Mouse (Mus musculus): Measurements from ENCODE around the gene Zfp3. TPM values are rescaled to one million over a fixed set of nuclear protein-coding genes. Genes with fewer than 3 reads are reported as not detected.

The Zfp3 gene
- total and polyA plus RNA-seq, 3 experiments, result 2.8 to 12.8 (median 5.6) TPM

DNA sequence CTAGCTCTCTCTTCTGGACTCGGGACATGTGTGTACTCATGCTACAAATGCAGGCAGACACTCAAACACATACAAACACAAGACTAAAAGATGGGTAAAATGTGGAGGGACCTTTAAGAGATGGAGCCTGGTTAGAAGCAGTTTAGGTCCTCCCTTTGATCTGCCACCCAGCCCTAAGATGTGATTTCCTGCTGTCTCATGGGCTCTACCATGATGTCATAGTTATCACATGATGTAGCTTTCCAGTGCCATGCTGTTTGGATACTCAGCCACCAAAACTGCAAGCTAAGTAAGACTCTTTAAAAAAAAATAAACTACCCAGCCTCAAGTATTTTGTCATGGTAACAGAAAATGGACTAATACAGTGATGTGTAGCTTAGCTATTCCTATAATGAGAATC lies 28.4 kb downstream of the Zfp3 start:
- no peak for DNase-seq (ENCODE audit: low spot score)
- ATAC-seq (ENCODE audit: extremely low read depth, insufficient number of reproducible peaks, low FRiP score, poor library complexity, severe bottlenecking), result no peak
- H3K9me3 ChIP-seq (replicated peaks), result no peaks in the 10 kb centered on the region
- no peaks in the 10 kb centered on the region for H3K36me3 ChIP-seq (replicated peaks)
- H3K27me3 ChIP-seq (ENCODE audit: insufficient read depth, low read length), result peaks cover 33% of the 10 kb centered on the region
- no peak for TF ChIP-seq CTCF (IDR thresholded peaks at IDR 0.05; ENCODE audit: low read depth, low read length)
- TF ChIP-seq TAL1 (conservative IDR thresholded peaks at IDR 0.05; ENCODE audit: low read depth, low read length), result no peak
- TF ChIP-seq POLR2AphosphoS5 (IDR thresholded peaks at IDR 0.05; ENCODE audit: insufficient replicate concordance, low read depth, low read length), result no peak
- TF ChIP-seq GATA1 (IDR thresholded peaks at IDR 0.05; ENCODE audit: borderline replicate concordance, low read length), result no peak
- TF ChIP-seq GATA2 (IDR thresholded peaks at IDR 0.05; ENCODE audit: borderline replicate concordance, low read depth, low read length), result no peak
- H3K4me3 ChIP-seq (ENCODE audit: low read depth, low read length), result no peak overlapping the region
- no peaks in the 10 kb centered on the region for H3K4me1 ChIP-seq (ENCODE audit: insufficient read depth, low read depth, low read length)

GRCm38 (mm10) chr11:70802208-70802864 lies 38.3 kb downstream of the Zfp3 start:
- Histone ChIP-seq H3K27me3 (ENCODE audit: insufficient read depth, low read length) (peaks cover 46% of the 10 kb centered on the region), H3K4me3 (ENCODE audit: low read depth, low read length) (no peak overlapping the region), H3K4me1 (ENCODE audit: insufficient read depth, low read depth, low read length) (0 out of 2 replicates have a peak, but pooled peaks cover 2% of the 10 kb centered on the region), H3K36me3 (replicated peaks) (no peaks in the 10 kb centered on the region), H3K9me3 (replicated peaks) (no peaks in the 10 kb centered on the region)
- DNase-seq (ENCODE audit: low spot score) (no peak), ATAC-seq (ENCODE audit: extremely low read depth, insufficient number of reproducible peaks, low FRiP score, poor library complexity, severe bottlenecking) (no peak)
- TF ChIP-seq GATA1 (IDR thresholded peaks at IDR 0.05; ENCODE audit: borderline replicate concordance, low read length), result no peak
- TF ChIP-seq POLR2AphosphoS5 (IDR thresholded peaks at IDR 0.05; ENCODE audit: insufficient replicate concordance, low read depth, low read length), result no peak
- no peak for TF ChIP-seq TAL1 (conservative IDR thresholded peaks at IDR 0.05; ENCODE audit: low read depth, low read length)
- no peak for TF ChIP-seq GATA2 (IDR thresholded peaks at IDR 0.05; ENCODE audit: borderline replicate concordance, low read depth, low read length)
- TF ChIP-seq CTCF (IDR thresholded peaks at IDR 0.05; ENCODE audit: low read depth, low read length), result no peak

GRCm38 (mm10) chr11:70802865-70803261 lies 38.9 kb downstream of the Zfp3 start:
- DNase-seq (ENCODE audit: low spot score) (no peak), ATAC-seq (ENCODE audit: extremely low read depth, insufficient number of reproducible peaks, low FRiP score, poor library complexity, severe bottlenecking) (no peak)
- Histone ChIP-seq H3K4me1 (ENCODE audit: insufficient read depth, low read depth, low read length) (0 out of 2 replicates have a peak, but pooled peaks cover 2% of the 10 kb centered on the region), H3K36me3 (replicated peaks) (no peaks in the 10 kb centered on the region), H3K4me3 (ENCODE audit: low read depth, low read length) (no peak overlapping the region), H3K27me3 (ENCODE audit: insufficient read depth, low read length) (peaks cover 47% of the 10 kb centered on the region), H3K9me3 (replicated peaks) (no peaks in the 10 kb centered on the region)
- TF ChIP-seq TAL1 (conservative IDR thresholded peaks at IDR 0.05; ENCODE audit: low read depth, low read length) (no peak), GATA1 (IDR thresholded peaks at IDR 0.05; ENCODE audit: borderline replicate concordance, low read length) (no peak), CTCF (IDR thresholded peaks at IDR 0.05; ENCODE audit: low read depth, low read length) (no peak)

GRCm38 (mm10) chr11:70803711-70804200 lies 39.7 kb downstream of the Zfp3 start:
- TF ChIP-seq GATA1 (IDR thresholded peaks at IDR 0.05; ENCODE audit: borderline replicate concordance, low read length), result no peak
- no peak for TF ChIP-seq CTCF (IDR thresholded peaks at IDR 0.05; ENCODE audit: low read depth, low read length)
- TF ChIP-seq TAL1 (conservative IDR thresholded peaks at IDR 0.05; ENCODE audit: low read depth, low read length), result no peak
- no peak for TF ChIP-seq GATA2 (IDR thresholded peaks at IDR 0.05; ENCODE audit: borderline replicate concordance, low read depth, low read length)
- TF ChIP-seq POLR2AphosphoS5 (IDR thresholded peaks at IDR 0.05; ENCODE audit: insufficient replicate concordance, low read depth, low read length), result no peak
- Histone ChIP-seq H3K36me3 (replicated peaks) (no peaks in the 10 kb centered on the region), H3K27me3 (ENCODE audit: insufficient read depth, low read length) (peaks cover 55% of the 10 kb centered on the region), H3K4me3 (ENCODE audit: low read depth, low read length) (no peak overlapping the region), H3K9me3 (replicated peaks) (no peaks in the 10 kb centered on the region), H3K4me1 (ENCODE audit: insufficient read depth, low read depth, low read length) (0 out of 2 replicates have a peak, but pooled peaks cover 2% of the 10 kb centered on the region)
- no peak for DNase-seq (ENCODE audit: low spot score)
- no peak for ATAC-seq (ENCODE audit: extremely low read depth, insufficient number of reproducible peaks, low FRiP score, poor library complexity, severe bottlenecking)

- no peak overlapping the region for H3K4me3 ChIP-seq (ENCODE audit: low read depth, low read length)
- DNase-seq (ENCODE audit: low spot score) (no peak), ATAC-seq (ENCODE audit: extremely low read depth, insufficient number of reproducible peaks, low FRiP score, poor library complexity, severe bottlenecking) (no peak)
- 0 out of 2 replicates have a peak, but pooled peaks cover 2% of the 10 kb centered on the region for H3K4me1 ChIP-seq (ENCODE audit: insufficient read depth, low read depth, low read length)
- H3K27me3 ChIP-seq (ENCODE audit: insufficient read depth, low read length), result peaks cover 58% of the 10 kb centered on the region
- TF ChIP-seq CTCF (IDR thresholded peaks at IDR 0.05; ENCODE audit: low read depth, low read length), result no peak
- no peak for TF ChIP-seq TAL1 (conservative IDR thresholded peaks at IDR 0.05; ENCODE audit: low read depth, low read length)
- no peak for TF ChIP-seq GATA1 (IDR thresholded peaks at IDR 0.05; ENCODE audit: borderline replicate concordance, low read length)
- no peak for TF ChIP-seq POLR2AphosphoS5 (IDR thresholded peaks at IDR 0.05; ENCODE audit: insufficient replicate concordance, low read depth, low read length)
- no peak for TF ChIP-seq GATA2 (IDR thresholded peaks at IDR 0.05; ENCODE audit: borderline replicate concordance, low read depth, low read length)
- H3K9me3 ChIP-seq (replicated peaks), result no peaks in the 10 kb centered on the region
- no peaks in the 10 kb centered on the region for H3K36me3 ChIP-seq (replicated peaks)
Measured at GRCm38 (mm10) chr11:70804395-70804794, 40.4 kb downstream of the Zfp3 start.

DNA sequence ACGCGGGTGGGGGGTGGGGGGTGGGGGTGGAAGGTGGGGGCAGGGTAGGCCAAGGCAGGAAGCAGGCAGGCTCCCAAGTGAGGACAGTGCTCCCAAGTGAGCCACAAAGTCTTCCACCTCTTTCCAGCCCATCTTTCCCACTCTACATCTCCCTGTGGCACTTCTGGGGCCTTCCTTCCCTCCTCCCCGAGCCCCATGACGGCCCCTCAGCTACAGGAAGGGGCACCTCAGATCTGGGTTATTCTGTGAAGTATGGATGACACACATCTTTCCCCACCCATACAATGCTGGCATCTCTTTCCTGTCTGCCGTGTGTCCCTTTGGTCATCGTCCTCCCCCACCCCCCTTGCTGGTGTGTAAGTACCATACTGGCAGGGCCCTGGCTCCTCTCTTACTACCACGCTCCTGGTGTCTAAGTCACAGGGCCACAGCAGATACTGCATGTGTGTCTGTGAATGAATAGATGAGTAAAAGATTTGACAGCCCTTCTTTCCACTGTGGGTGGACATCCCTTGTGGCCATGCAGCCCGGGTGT lies 41.7 kb downstream of the Zfp3 start:
- no peak overlapping the region for H3K4me3 ChIP-seq (ENCODE audit: low read depth, low read length)
- 0 out of 2 replicates have a peak, but pooled peaks cover 2% of the 10 kb centered on the region for H3K4me1 ChIP-seq (ENCODE audit: insufficient read depth, low read depth, low read length)
- H3K9me3 ChIP-seq (replicated peaks), result no peaks in the 10 kb centered on the region
- no peaks in the 10 kb centered on the region for H3K36me3 ChIP-seq (replicated peaks)
- H3K27me3 ChIP-seq (ENCODE audit: insufficient read depth, low read length), result peaks cover 55% of the 10 kb centered on the region
- ATAC-seq (ENCODE audit: extremely low read depth, insufficient number of reproducible peaks, low FRiP score, poor library complexity, severe bottlenecking), result no peak
- DNase-seq (ENCODE audit: low spot score), result no peak
- TF ChIP-seq CTCF (IDR thresholded peaks at IDR 0.05; ENCODE audit: low read depth, low read length) (no peak), TAL1 (conservative IDR thresholded peaks at IDR 0.05; ENCODE audit: low read depth, low read length) (no peak), GATA2 (IDR thresholded peaks at IDR 0.05; ENCODE audit: borderline replicate concordance, low read depth, low read length) (no peak), POLR2AphosphoS5 (IDR thresholded peaks at IDR 0.05; ENCODE audit: insufficient replicate concordance, low read depth, low read length) (no peak), GATA1 (IDR thresholded peaks at IDR 0.05; ENCODE audit: borderline replicate concordance, low read length) (no peak)
